Mouse (Mus musculus): Measurements from ENCODE around the gene Kcnk2. TPM values are rescaled to one million over a fixed set of nuclear protein-coding genes. Genes with fewer than 3 reads are reported as not detected.

Gene Kcnk2
- total RNA-seq, 2 experiments from 2014 or later = 3.2 to 3.8 TPM

- intact Hi-C loops (cut with DNase I) = no loop called here
- peak; percentile 30 to 53 for DNase-seq
Observed at GRCm38 (mm10) chr1:189228222-189229084, 173.6 kb downstream of the Kcnk2 start.

- no peak for DNase-seq
- intact Hi-C loops (cut with DNase I) = no loop called here
Observed at GRCm38 (mm10) chr1:189227479-189227878, 174.6 kb downstream of the Kcnk2 start.

GRCm38 (mm10) chr1:189219051-189219450 is 183.0 kb downstream of the Kcnk2 start:
- intact Hi-C loops (cut with DNase I) = no loop called here
- DNase-seq = peak in 1 of 2 experiments; percentile 29

- intact Hi-C loops (cut with DNase I) = no loop called here
- DNase-seq = no peak
Observed at GRCm38 (mm10) chr1:189217751-189218564, 184.1 kb downstream of the Kcnk2 start.

DNA sequence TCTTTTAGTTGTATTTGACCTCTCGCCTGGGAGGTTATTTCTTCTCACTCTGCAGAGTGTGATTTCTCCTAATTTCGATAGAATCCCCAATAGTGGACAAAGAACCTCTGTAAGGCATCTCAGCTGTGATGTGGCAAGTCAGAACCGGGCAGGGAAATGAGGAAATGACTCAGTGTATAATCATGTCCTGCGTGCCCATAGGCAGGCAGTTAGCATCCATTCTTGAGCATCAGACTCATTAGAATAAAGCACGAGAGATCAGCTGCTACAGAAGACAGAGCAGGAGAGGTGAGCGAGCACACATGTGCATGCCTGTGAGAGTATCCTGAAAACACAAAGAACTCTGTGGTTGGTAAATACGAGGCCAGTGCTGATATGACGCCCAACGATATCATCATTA is 186.9 kb downstream of the Kcnk2 start:
- no peak for DNase-seq
- intact Hi-C loops (cut with DNase I) = no loop called here

DNA sequence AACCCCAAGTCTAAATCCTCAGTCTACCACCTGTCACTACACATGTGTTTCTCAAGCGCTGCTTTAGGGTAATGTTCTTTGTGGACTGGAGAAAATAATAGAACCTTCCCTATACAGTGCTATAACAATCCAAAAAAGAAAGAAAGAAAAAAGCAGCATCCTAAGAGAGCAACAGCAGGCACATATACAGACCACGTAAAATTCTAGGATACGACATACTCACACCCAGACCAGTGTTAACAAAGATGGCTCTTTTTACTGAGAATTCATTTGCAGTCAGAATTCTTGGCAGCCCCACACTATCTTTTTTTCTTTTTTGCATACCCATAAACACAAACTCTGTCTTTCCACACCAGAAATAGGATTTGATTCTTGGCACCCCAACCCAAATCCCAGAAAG is 187.6 kb downstream of the Kcnk2 start:
- no peak for DNase-seq

DNA sequence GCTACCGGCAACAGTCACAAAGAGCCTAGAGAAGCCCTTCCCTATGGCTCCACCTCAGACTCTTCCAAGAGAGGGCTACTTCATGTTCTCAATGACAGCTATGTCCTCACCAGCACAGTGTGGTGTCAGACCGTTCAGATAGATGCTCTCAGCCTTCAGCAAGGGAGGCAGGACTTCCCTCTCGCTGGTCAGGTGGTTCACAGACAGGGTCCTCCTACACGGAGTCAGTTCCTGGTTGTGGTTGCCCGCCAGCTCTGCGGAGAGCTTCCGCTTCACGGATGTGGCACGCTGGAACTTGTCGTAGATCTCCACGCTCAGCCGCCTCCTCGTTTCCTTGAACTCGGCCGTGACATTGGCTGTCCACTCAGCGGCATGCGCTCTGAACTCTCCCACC is 192.4 kb downstream of the Kcnk2 start:
- intact Hi-C loops (cut with DNase I) = no loop called here
- DNase-seq = no peak

More for the DNA sequence above, 187.6 kb downstream of the Kcnk2 start:
- intact Hi-C loops (cut with DNase I) = no loop called here

DNA sequence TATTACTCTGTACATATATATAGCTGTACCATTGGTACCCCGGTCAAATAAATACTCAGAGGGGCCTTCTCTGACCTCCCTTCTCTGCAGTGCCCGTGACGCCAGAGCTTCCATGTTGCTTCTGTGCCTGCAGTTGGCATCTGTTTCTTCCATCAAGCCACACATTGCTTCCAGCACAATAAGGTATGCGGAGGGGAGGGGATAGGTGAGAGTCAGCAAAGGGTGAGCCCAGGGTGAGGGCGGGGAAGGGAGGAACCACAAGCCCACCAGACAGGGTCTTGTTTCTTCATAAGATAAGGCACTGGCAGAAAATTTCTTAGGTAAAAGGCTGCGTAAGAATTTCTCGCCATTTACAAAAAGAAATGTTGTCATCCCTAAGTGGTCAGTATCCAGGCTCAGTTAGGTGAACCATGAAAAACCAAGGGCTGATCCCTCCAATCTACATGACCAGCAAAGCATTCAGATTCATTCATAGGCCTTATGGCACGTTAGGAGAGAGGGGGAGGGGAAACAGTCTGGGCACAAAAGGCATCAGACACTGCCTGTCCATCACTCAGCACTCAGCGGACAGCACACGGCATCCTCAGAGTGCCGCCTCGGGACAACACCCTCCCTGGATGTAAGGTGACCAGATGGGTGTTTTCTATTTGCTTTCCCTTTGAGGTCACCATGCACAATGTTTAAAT is 192.9 kb downstream of the Kcnk2 start:
- DNase-seq = no peak
- intact Hi-C loops (cut with DNase I) = no loop called here

- no peak for DNase-seq
- intact Hi-C loops (cut with DNase I) = no loop called here
Observed at GRCm38 (mm10) chr1:189208605-189209004, 193.5 kb downstream of the Kcnk2 start.

DNA sequence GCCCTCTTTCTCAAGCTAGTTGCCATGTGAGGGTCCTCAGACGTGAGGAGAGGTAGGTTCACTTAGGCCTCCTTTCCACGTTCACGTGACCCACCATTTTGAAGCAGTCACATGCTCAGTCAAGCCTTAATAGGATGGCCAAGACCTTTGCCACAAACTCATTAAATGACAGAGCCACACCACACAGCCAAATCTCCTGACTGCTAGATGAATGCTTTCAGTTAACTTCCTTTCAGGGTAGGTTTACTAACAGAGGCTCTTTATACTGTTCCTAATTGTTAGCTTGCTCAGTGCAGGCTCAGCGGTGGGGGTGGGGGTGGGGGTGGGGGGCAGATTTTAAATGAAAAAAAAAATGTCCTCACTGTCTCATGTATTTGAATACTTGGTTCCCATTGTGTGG is 206.3 kb downstream of the Kcnk2 start:
- DNase-seq = no peak
- intact Hi-C loops (cut with DNase I) = no loop called here

DNA sequence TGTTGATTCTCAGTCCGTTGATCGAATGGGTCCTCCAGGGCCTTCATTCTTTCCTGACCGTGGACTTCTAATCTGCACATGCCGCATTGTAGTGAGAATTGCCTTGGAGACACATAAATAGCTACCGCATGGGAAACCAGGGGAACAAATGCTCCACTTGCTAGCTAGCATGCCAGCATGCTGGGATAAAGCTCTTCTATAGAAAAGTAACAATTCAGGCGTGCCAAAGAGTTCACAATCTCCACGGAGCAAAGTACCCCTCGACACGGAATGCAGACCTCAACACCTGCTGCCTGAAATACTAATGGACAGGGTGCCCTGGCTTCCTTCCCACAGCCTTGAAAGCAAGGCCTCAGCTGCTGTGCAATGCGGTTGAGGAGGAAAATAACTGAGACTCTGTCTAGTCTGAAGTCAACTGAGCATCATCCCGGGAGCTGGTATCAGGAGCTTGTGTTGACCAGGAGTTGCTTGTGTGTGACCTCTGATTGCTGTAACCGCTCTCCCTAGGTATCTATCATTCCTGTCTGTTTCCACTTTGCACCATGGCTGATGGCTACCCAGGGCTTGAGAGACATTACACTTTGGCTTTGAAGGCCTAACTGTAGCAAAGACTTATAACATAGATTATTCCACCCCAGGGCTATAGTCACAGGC is 214.2 kb downstream of the Kcnk2 start:
- no peak for DNase-seq
- intact Hi-C loops (cut with DNase I) = no loop called here

DNA sequence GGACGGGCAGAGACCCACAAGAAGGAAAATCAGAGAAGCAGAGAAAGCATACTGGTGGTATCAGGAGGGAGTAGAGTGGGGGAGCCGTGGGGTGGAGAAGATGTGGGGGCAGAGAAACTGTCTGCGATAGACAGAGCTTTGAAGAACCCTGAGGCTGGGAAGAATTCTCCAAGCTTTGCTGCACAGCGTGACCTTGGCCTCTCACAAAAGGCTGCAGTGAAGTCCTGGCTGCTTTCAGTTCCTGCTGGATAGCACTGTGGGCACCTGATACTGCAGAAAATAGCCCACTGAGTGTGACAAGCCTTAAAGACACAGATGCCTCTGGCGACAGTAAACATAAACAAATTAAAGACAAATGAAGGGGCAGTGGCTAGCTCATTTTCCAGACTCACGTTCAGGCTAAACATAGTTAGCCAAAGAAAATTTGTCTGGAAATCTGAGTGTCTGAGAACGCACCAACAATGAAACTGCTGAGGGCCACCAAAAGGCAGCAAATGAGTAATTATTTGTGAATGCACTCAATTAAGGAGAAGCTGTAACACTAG is 216.8 kb downstream of the Kcnk2 start:
- intact Hi-C loops (cut with DNase I) = no loop called here
- DNase-seq = no peak

GRCm38 (mm10) chr1:189177746-189178145 is 224.3 kb downstream of the Kcnk2 start:
- no peak for DNase-seq

DNA sequence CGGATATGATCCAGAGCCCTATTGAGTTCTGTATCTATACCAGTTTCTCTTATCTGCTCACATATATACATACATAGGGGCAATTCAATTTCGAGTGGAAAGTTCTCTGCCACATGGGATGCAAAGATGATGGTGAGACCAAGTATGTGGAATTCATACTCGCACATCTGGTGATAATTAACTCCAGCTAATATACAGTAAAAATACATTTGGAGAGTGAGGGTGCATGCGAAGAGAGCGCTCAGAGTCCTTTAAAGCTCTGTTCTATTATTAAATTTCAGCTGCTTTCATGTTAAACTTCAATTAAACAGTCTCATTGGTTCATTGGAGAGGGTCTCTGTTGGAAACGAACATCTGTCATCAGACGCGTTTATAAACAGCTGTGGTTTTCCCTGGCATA is 228.6 kb downstream of the Kcnk2 start:
- DNase-seq = no peak
- intact Hi-C loops (cut with DNase I) = no loop called here

More at GRCm38 (mm10) chr1:189177746-189178145, 224.3 kb downstream of the Kcnk2 start:
- intact Hi-C loops (cut with DNase I) = no loop called here

GRCm38 (mm10) chr1:189171138-189171537 is 230.9 kb downstream of the Kcnk2 start:
- no peak for DNase-seq
- intact Hi-C loops (cut with DNase I) = no loop called here

DNA sequence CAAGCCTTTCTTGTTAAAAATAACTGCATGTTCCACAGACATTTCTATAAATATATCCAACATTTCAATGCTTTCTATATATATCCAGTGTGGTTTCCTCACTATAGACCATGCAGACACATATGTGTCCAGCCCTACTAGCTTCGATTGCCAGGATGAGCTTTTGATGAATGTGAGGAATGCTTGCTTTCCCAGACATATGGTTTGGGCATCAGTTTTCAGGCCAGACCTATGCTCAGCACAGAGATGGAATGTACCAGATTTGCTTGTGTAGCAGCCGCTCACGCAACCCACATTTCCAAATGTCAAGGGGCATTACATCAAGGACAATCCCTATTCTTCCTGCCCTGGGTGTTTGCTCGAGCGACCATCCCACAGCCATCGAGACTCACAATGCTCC is 236.3 kb downstream of the Kcnk2 start:
- intact Hi-C loops (cut with DNase I) = loop anchor here (10.0 kb wide), 2 partner anchors 81 to 121 kb away; no protein-coding TSS in a partner anchor
- DNase-seq = no peak

DNA sequence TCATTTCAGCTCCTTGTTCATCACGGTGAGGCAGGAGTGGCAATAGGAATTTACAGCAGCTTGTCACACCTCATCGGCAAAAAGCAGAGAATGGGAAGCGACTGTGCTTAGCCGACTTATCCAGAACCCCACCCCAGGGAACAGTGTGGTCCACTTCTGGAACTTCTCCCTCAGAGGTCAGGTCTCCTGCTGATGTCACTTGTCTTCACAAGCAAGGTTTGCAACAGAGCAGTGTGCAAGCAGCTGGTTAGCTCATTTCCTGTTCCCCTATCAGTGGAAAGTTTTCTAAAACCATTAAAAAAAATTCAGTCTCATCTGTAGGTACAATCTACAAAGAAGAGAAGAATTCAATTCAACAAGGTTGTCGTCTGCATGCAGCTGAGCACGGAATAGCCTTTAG is 236.9 kb downstream of the Kcnk2 start:
- DNase-seq = peak in 1 of 2 experiments; percentile 8
- intact Hi-C loops (cut with DNase I) = loop anchor here (10.0 kb wide), 2 partner anchors 80 to 120 kb away; no protein-coding TSS in a partner anchor

DNA sequence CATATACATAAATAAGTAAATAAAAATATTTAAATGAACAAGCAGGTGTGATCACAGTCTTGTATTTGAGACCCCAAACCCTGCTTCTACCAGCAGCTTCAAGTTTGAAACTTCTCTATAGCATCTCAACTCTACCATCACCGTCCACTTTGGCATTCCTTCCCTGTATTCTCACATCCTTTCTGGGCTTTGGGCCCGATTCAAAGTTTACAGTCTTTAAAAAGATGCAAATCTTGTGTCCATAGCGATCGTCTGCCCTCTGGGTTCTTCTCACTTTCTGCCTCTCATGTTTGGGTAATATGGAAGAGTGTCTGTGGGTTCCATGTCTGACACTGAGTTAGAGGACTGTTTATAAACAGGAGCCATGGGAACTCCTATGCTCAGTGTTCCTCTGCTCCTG is 237.4 kb downstream of the Kcnk2 start:
- DNase-seq = no peak
- intact Hi-C loops (cut with DNase I) = loop anchor here (10.0 kb wide), 2 partner anchors 80 to 120 kb away; no protein-coding TSS in a partner anchor

DNA sequence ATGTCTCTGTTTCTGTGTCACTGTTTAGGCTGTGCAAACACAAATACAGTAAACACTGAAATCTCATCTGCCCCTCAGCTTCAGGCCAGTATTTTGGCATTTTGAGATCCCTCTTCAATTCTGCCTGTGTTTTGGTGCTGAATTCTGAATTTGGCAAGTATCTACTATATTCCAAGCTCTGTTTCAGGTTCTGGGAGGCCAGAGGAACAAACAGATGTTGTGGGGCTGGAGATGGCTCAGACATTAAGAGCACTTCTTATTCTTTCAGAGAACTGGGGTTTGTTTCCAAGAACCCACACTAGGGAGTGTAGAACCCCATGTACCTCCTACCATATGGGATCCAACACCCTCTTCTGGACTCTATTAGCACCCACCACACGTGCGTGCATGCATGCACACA is 237.8 kb downstream of the Kcnk2 start:
- intact Hi-C loops (cut with DNase I) = loop anchor here (10.0 kb wide), 2 partner anchors 79 to 119 kb away; no protein-coding TSS in a partner anchor
- DNase-seq = no peak
